Mouse (Mus musculus) MEL (cell line): Measurements from ENCODE around the gene Pih1d2. TPM values are rescaled to one million over a fixed set of nuclear protein-coding genes. Genes with fewer than 3 reads are reported as not detected.
A peak's percentile ranks its signal among the peaks of the same experiment; 100 is the strongest.

Experiments used
- DNase-seq: peaks from one replicate; pipeline ENCODE4 v3.0.0; 2011; ENCODE audit warnings: low read depth, low spot score
- H3K27ac ChIP-seq: 2 replicates; pipeline ENCODE4 v1.5.1; 2012; ENCODE audit warnings: low read depth, mild to moderate bottlenecking, control low read depth, low read length, moderate library complexity; ENCODE audit not compliant: control insufficient read depth
- H3K27me3 ChIP-seq, 2 experiments: fragments of 150-350 bp in 1 of 2; sonication (generic) in 1 of 2; 2 replicates each; pipeline ENCODE4 v1.6.1; 2012; ENCODE audit warnings: low read length in 2 of 2, mild to moderate bottlenecking in 2 of 2, improper control_type of control experiment in 1 of 2, moderate library complexity in 1 of 2; ENCODE audit not compliant: insufficient read depth in 2 of 2, control insufficient read depth in 1 of 2
- H3K36me3 ChIP-seq, 2 experiments: 2 replicates each; pipeline ENCODE4 v1.6.1; 2012 to 2014; ENCODE audit warnings: low read length in 2 of 2, improper control_type of control experiment in 1 of 2, inconsistent platforms in 1 of 2, mild to moderate bottlenecking in 1 of 2; ENCODE audit not compliant: insufficient read depth in 2 of 2, control insufficient read depth in 1 of 2
- H3K4me1 ChIP-seq, 2 experiments: fragments of 150-350 bp in 1 of 2; sonication (generic) in 1 of 2; 2 replicates each; pipeline ENCODE4 v1.6.1; 2012; ENCODE audit warnings: low read length in 2 of 2, improper control_type of control experiment in 1 of 2, mild to moderate bottlenecking in 1 of 2; ENCODE audit not compliant: insufficient read depth in 2 of 2, control insufficient read depth in 1 of 2
- H3K4me3 ChIP-seq, 2 experiments: fragments of 150-350 bp in 1 of 2; sonication (generic) in 1 of 2; 2 replicates each; pipeline ENCODE4 v1.5.1; 2012; ENCODE audit warnings: low read depth in 2 of 2, low read length in 2 of 2, mild to moderate bottlenecking in 2 of 2, moderate library complexity in 2 of 2, control low read depth in 1 of 2, improper control_type of control experiment in 1 of 2; ENCODE audit not compliant: control insufficient read depth in 1 of 2, insufficient read depth in 1 of 2
- H3K79me2 ChIP-seq: 2 replicates; pipeline ENCODE4 v1.6.1; 2012; ENCODE audit warnings: mild to moderate bottlenecking, low read length, moderate library complexity; ENCODE audit not compliant: control insufficient read depth, poor library complexity, insufficient read depth
- H3K9ac ChIP-seq: 2 replicates; pipeline ENCODE4 v1.6.1; 2012; ENCODE audit warnings: low read depth, mild to moderate bottlenecking, control low read depth, low read length, moderate library complexity; ENCODE audit not compliant: control insufficient read depth, poor library complexity, severe bottlenecking
- H3K9me3 ChIP-seq: fragments of 150-350 bp; sonication (generic); replicated peaks from 2 replicates; pipeline ENCODE4 v1.6.1; 2012; ENCODE audit warnings: mild to moderate bottlenecking, low read length, improper control_type of control experiment, moderate library complexity; ENCODE audit not compliant: insufficient read depth
- ELF1 ChIP-seq: IDR thresholded peaks from 2 replicates; pipeline ENCODE4 v1.6.1; 2014; ENCODE audit warnings: low read depth, mild to moderate bottlenecking, inconsistent platforms, low read length, improper control_type of control experiment, moderate library complexity
- EP300 ChIP-seq, 2 experiments: IDR thresholded peaks; 2 replicates each; pipeline ENCODE4 v1.6.1; 2011; ENCODE audit warnings: improper control_type of control experiment in 2 of 2, low read length in 2 of 2, low read depth in 1 of 2, mild to moderate bottlenecking in 1 of 2
- JUND ChIP-seq: IDR thresholded peaks from 2 replicates; pipeline ENCODE4 v1.6.1; 2011; ENCODE audit warnings: low read depth, mild to moderate bottlenecking, improper control_type of control experiment, low read length
- MAX ChIP-seq: IDR thresholded peaks from 2 replicates; pipeline ENCODE4 v1.6.1; 2011; ENCODE audit warnings: low read length, improper control_type of control experiment
- MYC ChIP-seq: IDR thresholded peaks from 2 replicates; pipeline ENCODE4 v1.6.1; 2011; ENCODE audit warnings: low read depth, mild to moderate bottlenecking, low read length, improper control_type of control experiment, moderate library complexity
- NELFE ChIP-seq: IDR thresholded peaks from 2 replicates; pipeline ENCODE4 v1.6.1; 2011; ENCODE audit warnings: low read depth, low read length, improper control_type of control experiment
- NRF1 ChIP-seq: IDR thresholded peaks from 2 replicates; pipeline ENCODE4 v1.6.1; 2014; ENCODE audit warnings: low read depth, mild to moderate bottlenecking, inconsistent platforms, low read length, improper control_type of control experiment, moderate library complexity; ENCODE audit not compliant: poor library complexity, insufficient read depth, severe bottlenecking
- RCOR1 ChIP-seq: IDR thresholded peaks from 2 replicates; pipeline ENCODE4 v1.6.1; 2012; ENCODE audit warnings: low read depth, mild to moderate bottlenecking, inconsistent platforms, low read length, improper control_type of control experiment
- TAL1 ChIP-seq: IDR thresholded peaks from 2 replicates; pipeline ENCODE4 v1.6.1; 2012; ENCODE audit warnings: mild to moderate bottlenecking, inconsistent platforms, low read length, moderate library complexity, mixed read lengths
- TBP ChIP-seq: IDR thresholded peaks from 2 replicates; pipeline ENCODE4 v1.8.0; 2011; ENCODE audit warnings: low read depth, low read length, improper control_type of control experiment
- TCF12 ChIP-seq: IDR thresholded peaks from 2 replicates; pipeline ENCODE4 v1.6.1; 2014; ENCODE audit warnings: low read depth, mild to moderate bottlenecking, inconsistent platforms, low read length, improper control_type of control experiment, moderate library complexity
- UBTF ChIP-seq: IDR thresholded peaks from 2 replicates; pipeline ENCODE4 v1.6.1; 2012; ENCODE audit warnings: low read depth, mild to moderate bottlenecking, inconsistent platforms, low read length, improper control_type of control experiment, moderate library complexity, borderline replicate concordance; ENCODE audit not compliant: insufficient read depth
- USF2 ChIP-seq, 2 experiments: IDR thresholded peaks; 2 replicates each; pipeline ENCODE4 v1.6.1; 2011 to 2012; ENCODE audit warnings: improper control_type of control experiment in 2 of 2, low read length in 2 of 2, borderline replicate concordance in 1 of 2, inconsistent platforms in 1 of 2, low read depth in 1 of 2, mild to moderate bottlenecking in 1 of 2; ENCODE audit not compliant: insufficient read depth in 1 of 2
- polyA plus RNA-seq, 2 experiments: library from polyadenylated mRNA; stranded (reverse) in 1 of 2; unstranded in 1 of 2; fragments of >175 nt in 1 of 2; fragments of >200 nt in 1 of 2; gene quantifications; 2 replicates each; pipeline versions ENCODE4 v1.2.1 to v1.2.4; 2012; ENCODE audit warnings: low replicate concordance in 2 of 2, low read depth in 1 of 2; ENCODE audit not compliant: insufficient read length in 2 of 2, insufficient read depth in 1 of 2, missing spikeins in 1 of 2
- total RNA-seq: library from RNA; depleted of rRNA; stranded (reverse); fragments of 300-350 nt; gene quantifications from 2 replicates; pipeline ENCODE4 v1.2.3, GENCODE M21; 2012

Gene Pih1d2
- total and polyA plus RNA-seq, 3 experiments = 4.6 to 5.3 TPM; not detected in 1

GRCm38 (mm10) chr9:50664826-50665225 is 47.7 kb downstream of the Pih1d2 start (continued):
- TF ChIP-seq JUND (no peak), MAX (no peak), TAL1 (no peak), NELFE (no peak)

GRCm38 (mm10) chr9:50666442-50666841 is 49.3 kb downstream of the Pih1d2 start:
- no peaks in the 10 kb centered on the region for H3K79me2 ChIP-seq
- DNase-seq = peak; percentile 23
- TF ChIP-seq TCF12 (peak; percentile 21; the same call in 1 of the 2 replicates), EP300 (IDR thresholded peaks at IDR 0.05; ENCODE audit: low read depth in 1 of 2, low read length in 2 of 2) (peak in 1 of 2 experiments; percentile 35; a peak in 2 of 4 replicates), TAL1 (peak; percentile 31; the same call in 1 of the 2 replicates), MYC (no peak), NRF1 (no peak), ELF1 (no peak), RCOR1 (peak; percentile 35; the same call in 1 of the 2 replicates)
- no peaks in the 10 kb centered on the region for H3K36me3 ChIP-seq
- H3K9ac ChIP-seq = no peak overlapping the region
- H3K4me3 ChIP-seq = no peak overlapping the region
- H3K9me3 ChIP-seq = no peaks in the 10 kb centered on the region
- H3K27me3 ChIP-seq = peaks cover 1 to 4% of the 10 kb centered on the region in 2 experiments; a peak in 2 of 4 replicates
- H3K4me1 ChIP-seq = no peaks in the 10 kb centered on the region
- H3K27ac ChIP-seq = no peak overlapping the region

GRCm38 (mm10) chr9:50667579-50668498 is 50.7 kb downstream of the Pih1d2 start:
- Histone ChIP-seq H3K27me3 (peaks cover 1 to 4% of the 10 kb centered on the region in 2 experiments; a peak in 2 of 4 replicates), H3K27ac (no peak overlapping the region), H3K4me1 (no peaks in the 10 kb centered on the region), H3K9ac (no peak overlapping the region), H3K4me3 (no peak overlapping the region), H3K9me3 (no peaks in the 10 kb centered on the region)
- DNase-seq = no peak
- TF ChIP-seq TBP = no peak
- no peak for TF ChIP-seq UBTF
- no peak for TF ChIP-seq USF2 (IDR thresholded peaks at IDR 0.05; ENCODE audit: borderline replicate concordance in 1 of 2, insufficient read depth in 1 of 2, low read depth in 1 of 2, low read length in 2 of 2)
- TF ChIP-seq, all 39 proteins: peak for 0
- Histone ChIP-seq H3K36me3 (no peaks in the 10 kb centered on the region), H3K79me2 (no peaks in the 10 kb centered on the region)
